Mouse (Mus musculus): ENCODE measurements around the gene Matk. TPM values are rescaled to one million over a fixed set of nuclear protein-coding genes. Genes with fewer than 3 reads are reported as not detected.

Gene Matk
- polyA plus RNA-seq, 1 experiment = 1.2 TPM

- no peak overlapping the region for H3K27ac ChIP-seq (ENCODE audit: insufficient read depth, low read length)
- peak overlapping the region; percentile 63 for H3K4me3 ChIP-seq (ENCODE audit: insufficient read depth, low read length)
- no peak for TF ChIP-seq CTCF (IDR thresholded peaks at IDR 0.05; ENCODE audit: borderline replicate concordance, insufficient read depth, low read length)
- H3K4me1 ChIP-seq (ENCODE audit: control insufficient read depth, insufficient read depth, low read length) = no peaks in the 10 kb centered on the region
Measured at GRCm38 (mm10) chr10:81265540-81265939, 12.8 kb downstream of the Matk start.

- peak within 1 kb of the TSS; percentile 90 for H3K27ac ChIP-seq (ENCODE audit: insufficient read depth, low read length)
- H3K4me1 ChIP-seq (ENCODE audit: control insufficient read depth, insufficient read depth, low read length) = no peaks in the 10 kb centered on the region
- peak within 1 kb of the TSS; percentile 69 for H3K4me3 ChIP-seq (ENCODE audit: insufficient read depth, low read length)
- TF ChIP-seq CTCF (IDR thresholded peaks at IDR 0.05; ENCODE audit: borderline replicate concordance, insufficient read depth, low read length) (no peak), POLR2A (IDR thresholded peaks at IDR 0.05; ENCODE audit: low read depth, low read length) (peak; percentile 87)
Measured at GRCm38 (mm10) chr10:81266211-81267105, 13.7 kb downstream of the Matk start, which contains the start of the genes Mrpl54 and Apba3. Gene Mrpl54 (minus strand): TSS chr10:81266934. Gene Apba3 (plus strand): TSS chr10:81266960.

- Histone ChIP-seq H3K27ac (ENCODE audit: insufficient read depth, low read length) (0 out of 2 replicates have a peak overlapping the region, but pooled peaks have one; percentile 2), H3K4me1 (ENCODE audit: control insufficient read depth, insufficient read depth, low read length) (no peaks in the 10 kb centered on the region), H3K4me3 (ENCODE audit: insufficient read depth, low read length) (peak overlapping the region; percentile 59)
- TF ChIP-seq POLR2A (IDR thresholded peaks at IDR 0.05; ENCODE audit: low read depth, low read length) = peak; percentile 97
- no peak for TF ChIP-seq CTCF (IDR thresholded peaks at IDR 0.05; ENCODE audit: borderline replicate concordance, insufficient read depth, low read length)
Measured at GRCm38 (mm10) chr10:81268056-81268455, 15.3 kb downstream of the Matk start.

- TF ChIP-seq POLR2A (IDR thresholded peaks at IDR 0.05; ENCODE audit: low read depth, low read length) (no peak), CTCF (IDR thresholded peaks at IDR 0.05; ENCODE audit: borderline replicate concordance, insufficient read depth, low read length) (no peak)
- Histone ChIP-seq H3K4me1 (ENCODE audit: control insufficient read depth, insufficient read depth, low read length) (no peaks in the 10 kb centered on the region), H3K27ac (ENCODE audit: insufficient read depth, low read length) (no peak overlapping the region), H3K4me3 (ENCODE audit: insufficient read depth, low read length) (peak overlapping the region; percentile 59)
Measured at GRCm38 (mm10) chr10:81268643-81269412, 16.1 kb downstream of the Matk start.

GRCm38 (mm10) chr10:81272356-81272755, 19.6 kb downstream of the Matk start:
- Histone ChIP-seq H3K4me3 (ENCODE audit: insufficient read depth, low read length) (no peak overlapping the region), H3K27ac (ENCODE audit: insufficient read depth, low read length) (no peak overlapping the region), H3K4me1 (ENCODE audit: control insufficient read depth, insufficient read depth, low read length) (no peaks in the 10 kb centered on the region)
- TF ChIP-seq POLR2A (IDR thresholded peaks at IDR 0.05; ENCODE audit: low read depth, low read length) = no peak
- TF ChIP-seq CTCF (IDR thresholded peaks at IDR 0.05; ENCODE audit: borderline replicate concordance, insufficient read depth, low read length) = no peak

GRCm38 (mm10) chr10:81273842-81274241, 21.1 kb downstream of the Matk start:
- Histone ChIP-seq H3K27ac (ENCODE audit: insufficient read depth, low read length) (no peak overlapping the region), H3K4me3 (ENCODE audit: insufficient read depth, low read length) (no peak overlapping the region), H3K4me1 (ENCODE audit: control insufficient read depth, insufficient read depth, low read length) (no peaks in the 10 kb centered on the region)
- TF ChIP-seq CTCF (IDR thresholded peaks at IDR 0.05; ENCODE audit: borderline replicate concordance, insufficient read depth, low read length) (no peak), POLR2A (IDR thresholded peaks at IDR 0.05; ENCODE audit: low read depth, low read length) (no peak)

GRCm38 (mm10) chr10:81277676-81278075, 24.9 kb downstream of the Matk start:
- no peak overlapping the region for H3K27ac ChIP-seq (ENCODE audit: insufficient read depth, low read length)
- no peak for TF ChIP-seq CTCF (IDR thresholded peaks at IDR 0.05; ENCODE audit: borderline replicate concordance, insufficient read depth, low read length)
- TF ChIP-seq POLR2A (IDR thresholded peaks at IDR 0.05; ENCODE audit: low read depth, low read length) = no peak
- no peak overlapping the region for H3K4me3 ChIP-seq (ENCODE audit: insufficient read depth, low read length)
- H3K4me1 ChIP-seq (ENCODE audit: control insufficient read depth, insufficient read depth, low read length) = no peaks in the 10 kb centered on the region

GRCm38 (mm10) chr10:81279496-81279895, 26.8 kb downstream of the Matk start:
- Histone ChIP-seq H3K4me1 (ENCODE audit: control insufficient read depth, insufficient read depth, low read length) (no peaks in the 10 kb centered on the region), H3K27ac (ENCODE audit: insufficient read depth, low read length) (no peak overlapping the region), H3K4me3 (ENCODE audit: insufficient read depth, low read length) (no peak overlapping the region)
- TF ChIP-seq POLR2A (IDR thresholded peaks at IDR 0.05; ENCODE audit: low read depth, low read length) (no peak), CTCF (IDR thresholded peaks at IDR 0.05; ENCODE audit: borderline replicate concordance, insufficient read depth, low read length) (no peak)

- H3K27ac ChIP-seq (ENCODE audit: insufficient read depth, low read length) = no peak overlapping the region
- TF ChIP-seq POLR2A (IDR thresholded peaks at IDR 0.05; ENCODE audit: low read depth, low read length) (no peak), CTCF (IDR thresholded peaks at IDR 0.05; ENCODE audit: borderline replicate concordance, insufficient read depth, low read length) (no peak)
- no peak overlapping the region for H3K4me3 ChIP-seq (ENCODE audit: insufficient read depth, low read length)
- H3K4me1 ChIP-seq (ENCODE audit: control insufficient read depth, insufficient read depth, low read length) = no peaks in the 10 kb centered on the region
Measured at GRCm38 (mm10) chr10:81284189-81284588, 31.5 kb downstream of the Matk start.

Measured in embryonic fibroblast, embryonic 13.5 days (primary cell).